Comparison of ENCODE assay signal across 10 mouse cellular contexts in the genomic region with DNA sequence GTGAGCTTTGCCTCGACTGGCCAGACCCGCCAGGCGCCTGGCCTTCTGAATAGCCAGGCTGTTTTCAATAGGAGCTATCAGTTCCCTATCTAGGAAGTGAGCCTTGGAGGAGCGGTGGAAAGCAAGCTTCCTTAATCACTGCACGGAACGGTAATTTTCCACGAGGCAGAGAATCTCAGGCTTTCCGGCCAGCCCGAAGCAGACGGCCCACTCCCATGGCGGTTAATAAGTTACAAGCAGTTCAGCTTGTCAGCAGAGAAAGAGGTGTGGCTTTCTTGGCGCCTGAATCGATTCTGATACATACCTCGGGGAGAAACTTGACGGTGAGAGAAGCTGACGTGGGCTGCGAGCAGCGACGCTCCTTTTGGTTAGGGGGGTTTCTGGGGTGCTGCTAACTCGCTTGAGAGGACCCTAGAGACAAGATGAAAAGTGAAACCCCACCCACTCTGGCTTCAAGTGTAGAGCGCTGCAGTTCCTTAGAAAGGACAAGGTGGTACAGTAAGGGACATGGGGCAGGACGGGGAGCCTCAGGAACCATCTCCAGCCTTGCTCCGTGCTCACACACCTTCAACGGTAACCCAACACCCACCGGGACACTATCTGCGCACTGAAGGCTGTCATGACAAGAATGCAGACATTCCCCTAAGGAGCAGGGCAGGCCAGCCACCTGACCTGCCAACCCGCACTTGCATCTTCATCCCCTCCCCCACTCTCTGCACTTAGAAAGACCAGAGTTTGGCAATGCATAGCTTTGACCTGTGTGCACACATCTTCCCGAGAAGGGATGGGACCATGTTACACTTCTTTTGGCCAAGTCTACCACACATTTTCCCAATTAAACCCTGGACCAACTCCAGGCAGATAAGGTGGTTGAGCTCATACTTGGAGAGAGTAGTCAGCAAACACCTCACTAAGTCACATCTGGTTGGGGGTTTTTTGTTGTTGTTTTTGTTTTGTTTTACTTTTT. TPM values are rescaled to one million over a fixed set of nuclear protein-coding genes. Genes with fewer than 3 reads are reported as not detected.
DNase-seq lines count a peak whose midpoint lies in the region; ATAC-seq and TF ChIP-seq lines count a peak whose summit lies in the region.
"Had no signal": no experiment of that assay in that cellular context is flagged by ENCODE, and none has a peak within 500 bp of the region (broad histone marks: within the 10 kb centered on the region; RNA-seq: fewer than 3 reads in every experiment).

No protein-coding gene starts in this region.

- H3K36me3 ChIP-seq in heart, embryonic 12.5 days, result peaks cover 45% of the 10 kb centered on the region
- H3K36me3 ChIP-seq in kidney, postnatal 0 days (ENCODE audit: insufficient read depth, low read length), result peaks cover 10% of the 10 kb centered on the region; the same call in 1 of the 2 replicates
- H3K36me3 ChIP-seq in myocyte (ENCODE audit: control insufficient read depth, insufficient read depth), result peaks cover 6% of the 10 kb centered on the region
- peaks cover 22% of the 10 kb centered on the region for H3K36me3 ChIP-seq in neural tube, embryonic 15.5 days

- H3K4me2 ChIP-seq in heart, embryonic 12.5 days, result peak overlapping the region; percentile 48
- peak overlapping the region; percentile 48 for H3K4me2 ChIP-seq in kidney, postnatal 0 days (ENCODE audit: low read length)
- H3K4me2 ChIP-seq in myocyte (ENCODE audit: low read depth), result peak overlapping the region; percentile 34
- H3K4me2 ChIP-seq in neural tube, embryonic 15.5 days, result no peak overlapping the region

- no peak for TF ChIP-seq POLR2A in myocyte (IDR thresholded peaks at IDR 0.05; ENCODE audit: insufficient read length, low read depth)

- H3K4me3 ChIP-seq in gastrocnemius, adult 2 months, result peak overlapping the region; percentile 60
- peak overlapping the region; percentile 3; the same call in 1 of the 2 replicates for H3K4me3 ChIP-seq in heart, embryonic 12.5 days
- H3K4me3 ChIP-seq in kidney, postnatal 0 days (replicated peaks; ENCODE audit: low read depth, low read length), result 0 out of 2 replicates have a peak overlapping the region, but pooled peaks have one; percentile 18
- no peak overlapping the region for H3K4me3 ChIP-seq in myocyte
- H3K4me3 ChIP-seq in neural tube, embryonic 15.5 days (replicated peaks), result no peak overlapping the region

- peak; percentile 51 for ATAC-seq in heart, embryonic 12.5 days (ENCODE audit: insufficient number of reproducible peaks, low FRiP score)
- peak; percentile 16; the same call in 1 of the 2 replicates for ATAC-seq in kidney, postnatal 0 days (replicated peaks; ENCODE audit: low FRiP score, low read depth)
- ATAC-seq in erythroid progenitor cell, adult 5-6 weeks (replicated peaks; ENCODE audit: low FRiP score, poor library complexity, severe bottlenecking), result no peak
- ATAC-seq in neural tube, embryonic 15.5 days (ENCODE audit: low FRiP score), result no peak

- peaks cover 52% of the 10 kb centered on the region for H3K4me1 ChIP-seq in heart, embryonic 12.5 days (replicated peaks)
- H3K4me1 ChIP-seq in kidney, postnatal 0 days (replicated peaks; ENCODE audit: insufficient read depth, low read length), result peaks cover 39% of the 10 kb centered on the region
- H3K4me1 ChIP-seq in neural tube, embryonic 15.5 days, result peaks cover 3% of the 10 kb centered on the region; the same call in 1 of the 2 replicates

- H3K79me2 ChIP-seq in myocyte (ENCODE audit: control insufficient read depth, insufficient read depth), result no peaks in the 10 kb centered on the region

- H3K27me3 ChIP-seq in heart, embryonic 12.5 days (replicated peaks), result no peaks in the 10 kb centered on the region
- H3K27me3 ChIP-seq in kidney, postnatal 0 days (ENCODE audit: insufficient read depth, low read length), result no peaks in the 10 kb centered on the region
- H3K27me3 ChIP-seq in myocyte (ENCODE audit: control insufficient read depth, insufficient read depth, insufficient read length), result no peaks in the 10 kb centered on the region
- no peaks in the 10 kb centered on the region for H3K27me3 ChIP-seq in neural tube, embryonic 15.5 days (replicated peaks)

- WGBS in heart, embryonic 12.5 days, result 52% methylated on average over 28 of the region's 28 CpGs
- 45% methylated on average over 28 of the region's 28 CpGs for WGBS in kidney, postnatal 0 days
- 86% methylated on average over 28 of the region's 28 CpGs for WGBS in neural tube, embryonic 15.5 days

- peak overlapping the region; percentile 85 for H3K27ac ChIP-seq in gastrocnemius, adult 2 months
- peak overlapping the region; percentile 78 for H3K27ac ChIP-seq in heart, embryonic 12.5 days (ENCODE audit: poor library complexity, severe bottlenecking)
- H3K27ac ChIP-seq in kidney, postnatal 0 days, result peak overlapping the region; percentile 72
- no peak overlapping the region for H3K27ac ChIP-seq in neural tube, embryonic 15.5 days (replicated peaks)

- DNase-seq in gastrocnemius, adult 2 months, result no peak
- no peak for DNase-seq in gastrocnemius, adult 18-20 months (ENCODE audit: low spot score)
- peak; percentile 83 for DNase-seq in kidney, postnatal 0 days (ENCODE audit: low spot score)
- DNase-seq in ovary, adult 18-20 months (ENCODE audit: low spot score), result no peak

- H3K9ac ChIP-seq in heart, embryonic 12.5 days, result no peak overlapping the region
- no peak overlapping the region for H3K9ac ChIP-seq in kidney, postnatal 0 days (ENCODE audit: low read depth, low read length)
- no peak overlapping the region for H3K9ac ChIP-seq in neural tube, embryonic 15.5 days (replicated peaks)

- TF ChIP-seq CTCF in gastrocnemius, adult 2 months (IDR thresholded peaks at IDR 0.05), result no peak
- TF ChIP-seq CTCF in kidney, postnatal 0 days (IDR thresholded peaks at IDR 0.05; ENCODE audit: low read depth), result no peak

- H3K9me3 ChIP-seq in heart, embryonic 12.5 days (replicated peaks), result no peaks in the 10 kb centered on the region
- no peaks in the 10 kb centered on the region for H3K9me3 ChIP-seq in kidney, postnatal 0 days (replicated peaks; ENCODE audit: low read length)
- H3K9me3 ChIP-seq in neural tube, embryonic 15.5 days (replicated peaks), result no peaks in the 10 kb centered on the region

- no peak overlapping the region for H3ac ChIP-seq in myocyte (ENCODE audit: control insufficient read depth, insufficient read length)

- intact Hi-C loops in gastrocnemius, adult 2 months (cut with DNase I), result loop anchor here (1.0 to 2.0 kb wide), 2 partner anchors 13 to 32 kb away; a partner anchor contains a TSS

TF ChIP-seq in myocyte, 11 proteins besides CTCF, POLR2A, EP300 and RAD21 (continues in another document):
- no peak for TF ChIP-seq REST (IDR thresholded peaks at IDR 0.05; ENCODE audit: insufficient read depth, insufficient read length)

RNA-seq across cellular contexts. Expression of a gene that starts 8.0 kb away (rescaled TPM):
- total RNA-seq in gastrocnemius, adult 2 months (2021), result 1 to 10 TPM; 8.9 to 9.2 TPM
- total RNA-seq in gastrocnemius, adult 18-20 months (2021), result 1 to 10 TPM; 6.2 to 8.7 TPM
- polyA plus RNA-seq in heart, embryonic 12.5 days (2016; fragmentation: Nextera tagmentation; extraction: Ambion mirVana), result 49.3 and 51.1 TPM in 2 replicates
- 39.8 and 40.6 TPM in 2 replicates for polyA plus RNA-seq in kidney, postnatal 0 days (2015; fragmentation: Nextera tagmentation; extraction: Ambion mirVana)
- polyA plus RNA-seq in myocyte (2012; fragmentation: generic; extraction: Trizol), result 11.9 TPM
- 64.9 and 72.5 TPM in 2 replicates for total RNA-seq in erythroid progenitor cell, adult 5-6 weeks (2015; ENCODE audit: low replicate concordance)
- total RNA-seq in erythroid progenitor cell, adult 5-6 weeks (2017; ENCODE audit: low replicate concordance), result 55.1 and 71.9 TPM in 2 replicates
- 19.9 and 34.3 TPM in 2 replicates for polyA plus RNA-seq in neural tube, embryonic 15.5 days (2015; fragmentation: Nextera tagmentation; extraction: Ambion mirVana)

RNA-seq across cellular contexts. Expression of a gene that starts 30.0 kb away (rescaled TPM):
- total RNA-seq in gastrocnemius, adult 2 months (2021), result not detected
- total RNA-seq in gastrocnemius, adult 18-20 months (2021), result not detected
- not detected in 2 replicates for polyA plus RNA-seq in heart, embryonic 12.5 days (2016; fragmentation: Nextera tagmentation; extraction: Ambion mirVana)
- not detected in 2 replicates for polyA plus RNA-seq in kidney, postnatal 0 days (2015; fragmentation: Nextera tagmentation; extraction: Ambion mirVana)
- polyA plus RNA-seq in myocyte (2012; fragmentation: generic; extraction: Trizol), result not detected
- total RNA-seq in erythroid progenitor cell, adult 5-6 weeks (2015; ENCODE audit: low replicate concordance), result not detected in 2 replicates
- total RNA-seq in erythroid progenitor cell, adult 5-6 weeks (2017; ENCODE audit: low replicate concordance), result not detected in 2 replicates
- polyA plus RNA-seq in neural tube, embryonic 15.5 days (2015; fragmentation: Nextera tagmentation; extraction: Ambion mirVana), result not detected in 2 replicates
- total RNA-seq: hematopoietic stem cell, adult 5-6 weeks had no signal
- polyA plus RNA-seq: spleen, adult 2 months had no signal

RNA-seq across cellular contexts. Expression of a gene that starts 31.4 kb away (rescaled TPM):
- total RNA-seq in gastrocnemius, adult 2 months (2021), result 10 to 100 TPM in 1 of 2 experiments, 1 to 10 TPM in 1; 8.2 to 14.3 TPM
- 10 to 100 TPM in 1 of 2 experiments, 1 to 10 TPM in 1; 8.9 to 11.2 TPM for total RNA-seq in gastrocnemius, adult 18-20 months (2021)
- 6.5 and 7.3 TPM in 2 replicates for polyA plus RNA-seq in heart, embryonic 12.5 days (2016; fragmentation: Nextera tagmentation; extraction: Ambion mirVana)
- 13.2 and 14.2 TPM in 2 replicates for polyA plus RNA-seq in kidney, postnatal 0 days (2015; fragmentation: Nextera tagmentation; extraction: Ambion mirVana)
- polyA plus RNA-seq in myocyte (2012; fragmentation: generic; extraction: Trizol), result 16.2 TPM
- total RNA-seq in erythroid progenitor cell, adult 5-6 weeks (2015; ENCODE audit: low replicate concordance), result 0.72 TPM in 1 of 2 replicates, not detected in the other
- not detected in 2 replicates for total RNA-seq in erythroid progenitor cell, adult 5-6 weeks (2017; ENCODE audit: low replicate concordance)
- polyA plus RNA-seq in neural tube, embryonic 15.5 days (2015; fragmentation: Nextera tagmentation; extraction: Ambion mirVana), result 19.3 and 20.9 TPM in 2 replicates
- total RNA-seq: hematopoietic stem cell, adult 5-6 weeks had no signal

RNA-seq across cellular contexts. Expression of a gene that starts 43.2 kb away (rescaled TPM):
- 10 to 100 TPM; 87.8 to 88.4 TPM for total RNA-seq in gastrocnemius, adult 2 months (2021)
- 10 to 100 TPM; 76.3 to 85.1 TPM for total RNA-seq in gastrocnemius, adult 18-20 months (2021)
- polyA plus RNA-seq in heart, embryonic 12.5 days (2016; fragmentation: Nextera tagmentation; extraction: Ambion mirVana), result 111 and 118 TPM in 2 replicates
- polyA plus RNA-seq in kidney, postnatal 0 days (2015; fragmentation: Nextera tagmentation; extraction: Ambion mirVana), result 108 and 109 TPM in 2 replicates
- 78.5 TPM for polyA plus RNA-seq in myocyte (2012; fragmentation: generic; extraction: Trizol)
- 25.9 and 71.7 TPM in 2 replicates for total RNA-seq in erythroid progenitor cell, adult 5-6 weeks (2015; ENCODE audit: low replicate concordance)
- 43.9 and 168 TPM in 2 replicates for total RNA-seq in erythroid progenitor cell, adult 5-6 weeks (2017; ENCODE audit: low replicate concordance)
- 95.7 and 115 TPM in 2 replicates for polyA plus RNA-seq in neural tube, embryonic 15.5 days (2015; fragmentation: Nextera tagmentation; extraction: Ambion mirVana)

RNA-seq across cellular contexts. Expression of a gene that starts 59.7 kb away (rescaled TPM):
- 10 to 100 TPM; 87.0 to 93.7 TPM for total RNA-seq in gastrocnemius, adult 2 months (2021)
- total RNA-seq in gastrocnemius, adult 18-20 months (2021), result 10 to 100 TPM; 89.8 to 91.1 TPM
- polyA plus RNA-seq in heart, embryonic 12.5 days (2016; fragmentation: Nextera tagmentation; extraction: Ambion mirVana), result 8.2 and 8.4 TPM in 2 replicates
- 12.9 and 13.5 TPM in 2 replicates for polyA plus RNA-seq in kidney, postnatal 0 days (2015; fragmentation: Nextera tagmentation; extraction: Ambion mirVana)
- 110 TPM for polyA plus RNA-seq in myocyte (2012; fragmentation: generic; extraction: Trizol)
- total RNA-seq in erythroid progenitor cell, adult 5-6 weeks (2015; ENCODE audit: low replicate concordance), result 38.1 and 49.7 TPM in 2 replicates
- total RNA-seq in erythroid progenitor cell, adult 5-6 weeks (2017; ENCODE audit: low replicate concordance), result 63.8 and 64.3 TPM in 2 replicates
- 6.4 and 12.3 TPM in 2 replicates for polyA plus RNA-seq in neural tube, embryonic 15.5 days (2015; fragmentation: Nextera tagmentation; extraction: Ambion mirVana)

Comparison
In these comparisons a context has a peak if more than half of its experiments do, and no peak if none do; other contexts are left out.
1. H3K4me3 ChIP-seq: peak in gastrocnemius, adult 2 months (single experiment), heart, embryonic 12.5 days (single experiment) and kidney, postnatal 0 days (single experiment); none in myocyte (single experiment) and neural tube, embryonic 15.5 days (single experiment).
2. ATAC-seq: peak in heart, embryonic 12.5 days (single experiment) and kidney, postnatal 0 days (single experiment); none in erythroid progenitor cell, adult 5-6 weeks (single experiment) and neural tube, embryonic 15.5 days (single experiment).